Mouse (Mus musculus) heart, postnatal 25 days (tissue): ENCODE results near the gene Tdrd7. TPM values are rescaled to one million over a fixed set of nuclear protein-coding genes. Genes with fewer than 3 reads are reported as not detected.

ENCODE experiments used
- DNase-seq: peaks from one replicate; pipeline ENCODE4 v3.0.0; 2022; ENCODE audit warnings: low spot score
- intact Hi-C: fragments of 180-260 bp; cut with DNase I; formaldehyde crosslinking; loops from one replicate; pipeline ENCODE4 v1.15.1; 2025
- total RNA-seq, 2 experiments: library from RNA; stranded (reverse); gene quantifications; 2 replicates each; pipeline ENCODE4 v1.2.3; 2021

Gene Tdrd7
- total RNA-seq, 2 experiments from 2014 or later: 9.7 to 11.7 TPM

- DNase-seq: peak; percentile 97
- intact Hi-C loops: loop anchor here (2.0 to 5.0 kb wide), 2 partner anchors 55 to 157 kb away; no protein-coding TSS in a partner anchor
Observed at GRCm38 (mm10) chr4:45971806-45972447, 6.8 kb downstream of the Tdrd7 start.

GRCm38 (mm10) chr4:45972448-45972854 is 7.3 kb downstream of the Tdrd7 start:
- no peak for DNase-seq
- intact Hi-C loops: loop anchor here (2.0 to 5.0 kb wide), 2 partner anchors 55 to 156 kb away; no protein-coding TSS in a partner anchor

- no peak for DNase-seq
- intact Hi-C loops: loop anchor here (2.0 to 5.0 kb wide), 2 partner anchors 54 to 156 kb away; no protein-coding TSS in a partner anchor
Observed at GRCm38 (mm10) chr4:45972951-45973350, 7.8 kb downstream of the Tdrd7 start.

- intact Hi-C loops: no loop called here
- DNase-seq: no peak
Observed at GRCm38 (mm10) chr4:45976931-45977667, 12.0 kb downstream of the Tdrd7 start.

GRCm38 (mm10) chr4:45979916-45980315 is 14.8 kb downstream of the Tdrd7 start:
- no peak for DNase-seq
- intact Hi-C loops: no loop called here

GRCm38 (mm10) chr4:45981054-45981453 is 15.9 kb downstream of the Tdrd7 start:
- intact Hi-C loops: no loop called here
- DNase-seq: no peak

- intact Hi-C loops: no loop called here
- no peak for DNase-seq
Observed at GRCm38 (mm10) chr4:45990427-45991135, 25.4 kb downstream of the Tdrd7 start.

GRCm38 (mm10) chr4:45998536-45998935 is 33.4 kb downstream of the Tdrd7 start:
- no peak for DNase-seq
- intact Hi-C loops: no loop called here

- no peak for DNase-seq
Observed at GRCm38 (mm10) chr4:46008142-46008793, 43.1 kb downstream of the Tdrd7 start.

GRCm38 (mm10) chr4:46011698-46012097 is 46.6 kb downstream of the Tdrd7 start:
- no peak for DNase-seq
- intact Hi-C loops: no loop called here

More at GRCm38 (mm10) chr4:46008142-46008793, 43.1 kb downstream of the Tdrd7 start:
- intact Hi-C loops: no loop called here

- intact Hi-C loops: loop anchor here (5.0 kb wide), 1 partner anchor 107 kb away; no protein-coding TSS in a partner anchor
- DNase-seq: no peak
Observed at GRCm38 (mm10) chr4:46015605-46016004, 50.5 kb downstream of the Tdrd7 start.

- no peak for DNase-seq
- intact Hi-C loops: no loop called here
Observed at GRCm38 (mm10) chr4:46023021-46023481, 57.9 kb downstream of the Tdrd7 start.

GRCm38 (mm10) chr4:46025893-46026292 is 60.8 kb downstream of the Tdrd7 start:
- DNase-seq: no peak
- intact Hi-C loops: loop anchor here (5.0 kb wide), 2 partner anchors 54 to 101 kb away; no protein-coding TSS in a partner anchor

GRCm38 (mm10) chr4:46028224-46028623 is 63.1 kb downstream of the Tdrd7 start:
- intact Hi-C loops: loop anchor here (5.0 kb wide), 2 partner anchors 56 to 99 kb away; no protein-coding TSS in a partner anchor
- no peak for DNase-seq

- no peak for DNase-seq
- intact Hi-C loops: loop anchor here (5.0 kb wide), 2 partner anchors 56 to 99 kb away; no protein-coding TSS in a partner anchor
Observed at GRCm38 (mm10) chr4:46028781-46029180, 63.6 kb downstream of the Tdrd7 start.

- intact Hi-C loops: loop anchor here (5.0 kb wide), 2 partner anchors 57 to 98 kb away; no protein-coding TSS in a partner anchor
Observed at GRCm38 (mm10) chr4:46029552-46029951, 64.4 kb downstream of the Tdrd7 start.

GRCm38 (mm10) chr4:46032448-46032847 is 67.3 kb downstream of the Tdrd7 start:
- DNase-seq: no peak
- intact Hi-C loops: no loop called here

More at GRCm38 (mm10) chr4:46029552-46029951, 64.4 kb downstream of the Tdrd7 start:
- no peak for DNase-seq

GRCm38 (mm10) chr4:46033197-46033596 is 68.1 kb downstream of the Tdrd7 start:
- DNase-seq: no peak
- intact Hi-C loops: no loop called here

GRCm38 (mm10) chr4:46038591-46038891 is 73.4 kb downstream of the Tdrd7 start:
- intact Hi-C loops: loop anchor here (5.0 kb wide), 1 partner anchor 74 kb away; no protein-coding TSS in a partner anchor
- DNase-seq: no peak
